Mouse (Mus musculus) thymus, adult 2 months (tissue): ENCODE measurements around the gene Tmc3. TPM values are rescaled to one million over a fixed set of nuclear protein-coding genes. Genes with fewer than 3 reads are reported as not detected.

Experiments used
- DNase-seq: peaks from one replicate; pipeline ENCODE4 v3.0.0; 2021
- H3K27ac ChIP-seq: fragments of 200-500 bp; 2 replicates; pipeline ENCODE4 v1.5.1; 2012; ENCODE audit warnings: low read length, control low read depth; ENCODE audit not compliant: control insufficient read depth, insufficient read depth
- H3K27me3 ChIP-seq: fragments of 200-500 bp; 2 replicates; pipeline ENCODE4 v1.6.1; 2012; ENCODE audit warnings: mild to moderate bottlenecking, low read length, moderate library complexity, mixed read lengths; ENCODE audit not compliant: control insufficient read depth, insufficient read depth
- H3K36me3 ChIP-seq: fragments of 200-500 bp; 2 replicates; pipeline ENCODE4 v1.6.1; 2012; ENCODE audit warnings: mild to moderate bottlenecking, low read length, moderate library complexity; ENCODE audit not compliant: control insufficient read depth, insufficient read depth
- H3K4me1 ChIP-seq: fragments of 200-500 bp; replicated peaks from 2 replicates; pipeline ENCODE4 v1.6.1; 2012; ENCODE audit warnings: low read length; ENCODE audit not compliant: control insufficient read depth, insufficient read depth
- H3K4me3 ChIP-seq: fragments of 200-500 bp; 2 replicates; pipeline ENCODE4 v1.5.1; 2012; ENCODE audit warnings: mild to moderate bottlenecking, low read length, control low read depth, moderate library complexity; ENCODE audit not compliant: control insufficient read depth, insufficient read depth
- CTCF ChIP-seq: fragments of 200-500 bp; IDR thresholded peaks from 2 replicates; pipeline ENCODE4 v1.5.1; 2012; ENCODE audit warnings: mild to moderate bottlenecking, control low read depth, low read length, moderate library complexity, borderline replicate concordance; ENCODE audit not compliant: control insufficient read depth, poor library complexity, insufficient read depth; ENCODE audit errors: extremely low read depth
- POLR2A ChIP-seq: fragments of 200-500 bp; IDR thresholded peaks from 2 replicates; pipeline ENCODE4 v1.6.1; 2012; ENCODE audit warnings: mild to moderate bottlenecking, low read length, control low read depth, moderate library complexity; ENCODE audit not compliant: control insufficient read depth, poor library complexity, insufficient read depth; ENCODE audit errors: extremely low read depth
- WGBS: fragments of 180-500 bp; shearing (Covaris S2); methylation state at CpG from one replicate; pipeline ENCODE4 v1.1.7; 2018; 5-methylcytosine and 5-hydroxymethylcytosine counted together
- polyA plus RNA-seq: library from polyadenylated mRNA; depleted of rRNA; stranded (reverse); fragments of >200 nt; gene quantifications from 2 replicates; pipeline ENCODE4 v1.2.3, GENCODE M21; 2012; rRNA removed

The Tmc3 gene
- polyA plus RNA-seq = 0.51 and 0.54 TPM in 2 replicates

DNA sequence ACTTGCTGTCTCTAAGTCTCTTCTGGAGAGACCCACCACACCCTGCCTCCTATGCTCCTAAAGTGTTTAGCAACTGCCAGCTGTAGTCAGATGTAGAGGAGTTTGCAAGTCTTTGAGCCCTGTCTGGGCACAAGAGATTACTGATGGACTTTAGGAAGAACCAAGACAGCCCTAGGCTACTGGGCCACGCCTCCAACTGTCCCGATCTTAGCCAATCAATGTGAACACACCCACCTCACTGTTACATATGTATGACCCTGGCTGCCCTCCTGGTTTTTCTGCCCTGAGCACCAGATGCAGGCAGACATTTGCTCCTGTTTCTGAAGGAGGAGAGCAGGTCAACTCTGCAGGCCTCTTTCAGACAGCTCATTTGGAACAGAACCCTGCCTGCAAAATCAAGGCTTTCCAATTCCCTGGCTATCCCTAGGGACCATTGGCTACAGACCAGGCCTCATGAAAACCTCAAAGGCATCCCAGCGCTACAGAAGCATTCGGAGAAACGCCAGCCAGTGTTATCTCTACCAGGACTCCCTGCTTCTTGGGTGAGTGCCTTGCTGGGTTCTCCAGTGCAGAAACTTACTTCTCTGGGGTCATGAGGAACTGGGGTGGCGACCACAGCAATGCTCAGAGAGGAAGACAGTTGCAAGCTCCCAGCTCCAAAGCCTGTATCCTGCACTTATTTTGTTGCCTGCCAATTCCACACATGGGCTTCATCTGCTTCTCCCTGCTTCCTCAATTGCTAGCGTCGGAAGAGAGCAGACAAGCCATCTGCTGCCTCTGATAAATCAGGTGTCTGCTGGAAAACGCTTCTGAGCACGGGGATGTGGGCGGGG is at the start of gene Tmc3:
Gene Tmc3, plus strand, starts transcription at position 289 of the 833 bp plus-strand sequence.
- Histone ChIP-seq H3K36me3 (no peaks in the 10 kb centered on the region), H3K27ac (no peak within 1 kb of the TSS), H3K4me1 (no peaks in the 10 kb centered on the region), H3K27me3 (no peaks in the 10 kb centered on the region), H3K4me3 (no peak within 1 kb of the TSS)
- no peak for TF ChIP-seq CTCF
- no peak for TF ChIP-seq POLR2A
- 62% methylated on average over 11 of the region's 11 CpGs for WGBS
- no peak for DNase-seq

DNA sequence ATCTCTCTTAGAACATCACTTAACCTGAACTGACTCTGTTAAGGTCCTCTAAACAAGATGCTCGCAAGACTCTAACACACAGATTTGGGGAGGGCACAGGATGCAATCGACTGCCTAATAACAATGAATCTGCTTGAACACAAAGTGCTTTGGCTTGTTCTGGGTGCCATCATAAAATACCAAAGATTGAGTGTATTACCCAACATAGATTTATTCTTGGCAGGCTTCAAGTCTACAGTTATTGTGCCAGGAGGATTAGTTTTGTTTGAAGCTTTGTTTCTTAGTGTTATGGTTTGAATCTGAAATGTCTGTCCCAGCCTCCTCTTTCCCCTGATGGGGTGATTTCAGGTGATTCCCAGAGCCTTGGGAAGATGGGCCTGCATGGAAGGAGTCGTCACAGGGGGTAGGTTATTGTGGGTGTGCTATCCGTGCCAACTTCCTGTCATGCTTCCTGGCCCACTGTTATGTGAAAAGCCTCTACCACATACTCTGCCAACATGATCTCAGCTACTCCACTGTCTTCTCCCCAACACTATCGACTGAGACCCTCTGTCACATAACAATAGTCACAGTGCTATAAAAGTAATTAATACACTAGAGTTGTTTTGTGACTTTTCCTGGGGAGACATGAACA is 43.1 kb upstream of the Tmc3 start:
- no peak for DNase-seq
- Histone ChIP-seq H3K4me3 (no peak overlapping the region), H3K4me1 (no peaks in the 10 kb centered on the region), H3K36me3 (no peaks in the 10 kb centered on the region), H3K27me3 (no peaks in the 10 kb centered on the region), H3K27ac (no peak overlapping the region)
- 45% methylated on average over 5 of the region's 5 CpGs for WGBS
- no peak for TF ChIP-seq POLR2A
- no peak for TF ChIP-seq CTCF

DNA sequence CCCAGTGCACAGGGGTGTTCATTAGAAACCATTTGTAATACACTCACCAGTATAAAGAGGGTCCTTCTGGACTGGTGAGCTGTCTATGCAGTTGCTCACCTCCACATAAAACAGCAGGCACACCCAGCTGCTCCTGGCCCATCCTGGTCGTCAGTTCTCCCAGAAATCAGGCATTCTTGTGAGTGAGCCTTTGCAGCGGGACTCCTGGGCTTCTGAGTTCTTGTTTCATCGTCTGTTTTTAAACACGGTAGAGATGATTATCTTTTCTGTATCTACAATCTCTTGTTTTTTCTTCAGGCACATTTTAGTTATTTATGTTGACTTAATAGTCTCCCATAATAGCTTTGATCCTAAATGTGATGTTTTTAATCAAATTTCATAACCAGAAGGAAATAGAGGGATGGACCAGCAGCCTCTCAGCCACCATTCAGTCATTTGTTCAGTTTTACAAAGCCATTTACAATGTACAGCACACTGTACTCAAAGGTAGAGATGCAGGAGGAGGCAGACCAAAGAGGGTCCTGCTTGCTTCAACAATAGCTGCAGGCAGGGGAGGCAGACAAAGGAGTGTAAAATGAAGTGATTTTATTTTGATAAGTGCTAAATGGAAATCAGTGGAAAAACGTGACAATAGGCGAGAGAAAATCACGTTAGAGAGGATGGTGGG is 35.9 kb upstream of the Tmc3 start:
- no peak for TF ChIP-seq CTCF
- no peak for TF ChIP-seq POLR2A
- no peaks in the 10 kb centered on the region for H3K27me3 ChIP-seq
- no peak overlapping the region for H3K4me3 ChIP-seq
- H3K27ac ChIP-seq = no peak overlapping the region
- WGBS = 87% methylated on average over 7 of the region's 7 CpGs
- H3K36me3 ChIP-seq = no peaks in the 10 kb centered on the region
- DNase-seq = no peak
- no peaks in the 10 kb centered on the region for H3K4me1 ChIP-seq

DNA sequence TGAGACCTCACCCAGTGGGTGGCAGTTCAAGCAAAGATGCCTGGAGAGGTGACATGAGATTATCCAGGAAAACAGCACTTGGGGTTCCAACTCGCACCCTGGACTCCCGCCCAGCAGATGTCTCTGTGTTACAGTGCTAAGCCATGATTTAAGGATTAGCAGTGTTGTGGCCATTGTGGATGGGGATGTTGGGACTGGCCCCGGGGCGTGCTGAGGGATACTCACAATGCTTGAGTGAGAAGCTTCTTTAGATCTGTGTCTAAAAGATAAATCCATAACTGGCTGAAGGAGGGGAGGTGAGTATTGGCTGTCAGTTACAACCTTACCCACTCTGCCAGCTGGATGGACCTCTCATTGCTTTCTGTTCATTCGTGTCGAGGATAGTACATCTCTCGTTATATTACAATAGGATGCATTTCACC is 35.4 kb upstream of the Tmc3 start:
- no peaks in the 10 kb centered on the region for H3K4me1 ChIP-seq
- no peaks in the 10 kb centered on the region for H3K36me3 ChIP-seq
- no peak for DNase-seq
- 93% methylated on average over 7 of the region's 7 CpGs for WGBS
- H3K27me3 ChIP-seq = no peaks in the 10 kb centered on the region
- TF ChIP-seq CTCF (no peak), POLR2A (no peak)
- no peak overlapping the region for H3K4me3 ChIP-seq
- no peak overlapping the region for H3K27ac ChIP-seq

DNA sequence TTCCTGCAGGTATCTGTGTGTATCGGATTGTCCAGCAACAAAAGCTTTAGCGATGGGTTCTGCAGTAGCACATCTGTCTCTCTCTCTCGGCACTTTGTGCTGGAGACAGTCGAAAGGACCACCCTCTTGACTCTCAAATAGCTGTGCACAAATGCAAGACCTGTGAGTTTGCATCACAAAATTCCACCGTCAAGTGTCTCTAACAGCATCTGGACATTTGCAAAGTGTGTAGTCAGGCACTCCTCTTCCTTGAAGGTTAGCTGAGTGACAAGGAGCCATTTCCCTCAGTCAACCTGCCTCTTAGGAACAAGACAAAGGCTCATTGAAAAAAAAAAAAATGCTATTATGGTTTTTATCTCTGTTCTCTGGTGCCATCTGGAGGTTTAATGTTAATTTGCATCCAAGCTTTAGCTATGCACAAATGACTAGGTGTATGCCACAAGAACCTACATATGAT is 34.7 kb upstream of the Tmc3 start:
- WGBS = 83% methylated on average over 5 of the region's 5 CpGs
- no peak for DNase-seq
- H3K4me3 ChIP-seq = no peak overlapping the region
- no peaks in the 10 kb centered on the region for H3K27me3 ChIP-seq
- H3K4me1 ChIP-seq = no peaks in the 10 kb centered on the region
- TF ChIP-seq POLR2A (no peak), CTCF (no peak)
- no peaks in the 10 kb centered on the region for H3K36me3 ChIP-seq
- no peak overlapping the region for H3K27ac ChIP-seq

DNA sequence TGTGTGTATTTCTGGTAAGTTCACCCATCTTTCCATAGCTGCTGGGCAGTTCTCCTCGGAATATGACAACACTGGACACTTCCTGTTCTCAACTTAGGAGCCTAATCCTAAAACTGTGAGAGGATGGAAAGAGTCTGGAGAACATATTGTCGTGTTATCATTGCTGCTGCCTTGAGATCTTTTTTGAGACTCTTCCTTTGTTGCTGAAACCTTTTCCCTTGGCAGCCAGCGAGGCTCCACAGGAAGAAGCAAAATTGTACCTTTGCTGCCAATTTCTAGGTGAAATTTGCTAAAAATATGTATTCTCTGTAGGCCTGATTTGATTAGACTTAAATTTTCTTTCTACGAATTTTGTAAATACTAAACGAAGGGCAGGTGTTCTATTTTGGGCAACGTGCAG is 30.2 kb upstream of the Tmc3 start:
- no peak for DNase-seq
- Histone ChIP-seq H3K4me3 (no peak overlapping the region), H3K36me3 (no peaks in the 10 kb centered on the region), H3K4me1 (no peaks in the 10 kb centered on the region), H3K27ac (no peak overlapping the region), H3K27me3 (no peaks in the 10 kb centered on the region)
- no peak for TF ChIP-seq POLR2A
- TF ChIP-seq CTCF = no peak
- WGBS = 85% methylated on average over 6 of the region's 6 CpGs
